Mouse (Mus musculus) spleen, adult 2 months (tissue): Measurements from ENCODE around the gene Mef2c. TPM values are rescaled to one million over a fixed set of nuclear protein-coding genes. Genes with fewer than 3 reads are reported as not detected.

Experiments used
- DNase-seq, 2 experiments: peaks; one replicate each; pipeline versions ENCODE4 v3.0.0 to v3.0.0-alpha.2; 2012 to 2021; ENCODE audit warnings: low spot score in 2 of 2, low read depth in 1 of 2
- H3K27ac ChIP-seq: fragments of 200-500 bp; 2 replicates; pipeline ENCODE4 v1.5.1; 2012; ENCODE audit warnings: low read length, inconsistent platforms; ENCODE audit not compliant: insufficient read depth
- H3K27me3 ChIP-seq: fragments of 200-500 bp; 2 replicates; pipeline ENCODE4 v1.6.1; 2012; ENCODE audit warnings: mild to moderate bottlenecking, moderate library complexity, low read length, inconsistent platforms; ENCODE audit not compliant: control insufficient read depth, insufficient read depth
- H3K36me3 ChIP-seq: fragments of 200-500 bp; 2 replicates; pipeline ENCODE4 v1.6.1; 2012; ENCODE audit warnings: mild to moderate bottlenecking, low read length, inconsistent platforms; ENCODE audit not compliant: control insufficient read depth, insufficient read depth
- H3K4me1 ChIP-seq: fragments of 200-500 bp; 2 replicates; pipeline ENCODE4 v1.6.1; 2011; ENCODE audit warnings: inconsistent platforms; ENCODE audit not compliant: control insufficient read depth, insufficient read depth, insufficient read length
- H3K4me3 ChIP-seq: fragments of 200-500 bp; 2 replicates; pipeline ENCODE4 v1.5.1; 2011; ENCODE audit warnings: mild to moderate bottlenecking, inconsistent platforms; ENCODE audit not compliant: insufficient read depth, insufficient read length; ENCODE audit errors: extremely low read depth
- CTCF ChIP-seq: fragments of 200-500 bp; IDR thresholded peaks from 2 replicates; pipeline ENCODE4 v1.5.1; 2011; ENCODE audit warnings: mild to moderate bottlenecking, inconsistent platforms; ENCODE audit not compliant: insufficient read depth, insufficient read length, insufficient replicate concordance; ENCODE audit errors: extremely low read depth
- POLR2A ChIP-seq: fragments of 200-500 bp; IDR thresholded peaks from 2 replicates; pipeline ENCODE4 v1.6.1; 2011; ENCODE audit warnings: low read depth, low read length, inconsistent platforms
- WGBS: fragments of 180-500 bp; shearing (Covaris S2); methylation state at CpG from one replicate; pipeline ENCODE4 v1.1.7; 2018; 5-methylcytosine and 5-hydroxymethylcytosine counted together
- polyA plus RNA-seq: library from polyadenylated mRNA; depleted of rRNA; stranded (reverse); fragments of >200 nt; gene quantifications from 2 replicates; pipeline ENCODE4 v1.2.3, GENCODE M21; 2012; rRNA removed

The Mef2c gene
- polyA plus RNA-seq: 59.4 and 99.8 TPM in 2 replicates

DNA sequence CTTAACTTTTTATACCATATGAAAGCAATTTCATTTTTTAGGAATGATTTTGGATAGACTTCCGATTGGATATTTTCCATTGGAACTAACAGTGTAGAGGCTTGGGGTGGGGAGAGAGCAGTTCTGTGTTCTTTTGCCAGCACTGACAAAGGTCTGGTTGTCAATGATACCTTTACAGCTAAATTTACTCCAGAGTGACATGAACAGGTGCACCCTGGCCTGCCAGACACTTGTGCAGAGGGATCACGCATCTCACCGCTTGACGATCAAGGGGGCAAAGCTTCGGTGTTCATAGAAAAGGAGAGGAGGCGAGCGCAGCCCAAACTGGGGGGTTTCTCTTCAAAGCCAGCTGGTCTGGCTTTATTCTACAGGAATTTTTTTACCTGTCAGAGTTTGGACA is at the start of gene Mef2c:
Mef2c (plus strand) TSS at position 116 of the 400 bp plus-strand sequence.
- 94% methylated on average over 7 of the region's 7 CpGs for WGBS
- Histone ChIP-seq H3K27ac (no peak within 1 kb of the TSS), H3K27me3 (no peaks in the 10 kb centered on the region), H3K4me3 (no peak within 1 kb of the TSS), H3K4me1 (no peaks in the 10 kb centered on the region), H3K36me3 (no peaks in the 10 kb centered on the region)
- no peak for DNase-seq
- no peak for TF ChIP-seq POLR2A
- no peak for TF ChIP-seq CTCF

DNA sequence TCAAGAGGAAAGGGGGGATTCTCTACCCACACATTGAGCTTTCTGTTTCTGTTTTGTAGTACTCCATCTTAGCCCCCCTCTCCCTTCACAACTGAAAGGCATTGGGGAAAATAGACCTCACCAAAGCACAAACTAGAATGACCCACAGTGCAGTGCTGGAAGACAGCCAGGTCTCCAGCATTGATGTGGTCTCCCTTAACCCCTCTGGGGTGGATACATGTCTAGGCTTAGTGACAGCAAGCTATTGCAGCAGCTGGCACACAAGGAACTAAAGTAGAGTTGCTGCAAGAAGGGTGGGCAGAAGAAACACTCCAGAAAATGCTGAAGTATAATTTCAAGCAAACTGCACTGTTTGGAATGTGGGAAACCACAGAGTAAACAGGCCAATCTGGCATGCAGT is 45.1 kb upstream of the Mef2c start:
- H3K36me3 ChIP-seq: no peaks in the 10 kb centered on the region
- no peak overlapping the region for H3K27ac ChIP-seq
- H3K27me3 ChIP-seq: no peaks in the 10 kb centered on the region
- no peak overlapping the region for H3K4me3 ChIP-seq
- no peaks in the 10 kb centered on the region for H3K4me1 ChIP-seq
- DNase-seq: no peak
- TF ChIP-seq POLR2A (no peak), CTCF (no peak)

DNA sequence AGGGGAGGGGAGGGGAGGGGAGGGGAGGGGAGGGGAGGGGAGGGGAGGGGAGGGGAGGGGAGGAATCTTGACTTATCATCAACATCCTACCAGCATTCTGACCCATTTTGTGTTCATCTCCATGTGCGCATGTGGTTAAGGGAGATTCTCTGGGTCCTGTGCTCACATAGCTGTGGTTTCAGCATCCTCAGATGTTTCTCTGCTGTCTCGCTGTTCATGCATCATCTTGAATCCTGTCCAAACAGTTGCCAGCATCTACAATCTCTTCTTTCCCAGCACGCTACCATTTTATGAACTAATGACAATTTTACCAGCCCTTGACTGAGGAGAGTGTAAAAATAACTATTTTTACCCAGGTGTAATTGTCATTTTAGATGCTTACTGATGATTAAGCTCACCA is 44.2 kb upstream of the Mef2c start:
- Histone ChIP-seq H3K4me3 (no peak overlapping the region), H3K27me3 (no peaks in the 10 kb centered on the region), H3K36me3 (no peaks in the 10 kb centered on the region), H3K27ac (no peak overlapping the region), H3K4me1 (no peaks in the 10 kb centered on the region)
- TF ChIP-seq POLR2A: no peak
- no peak for TF ChIP-seq CTCF
- WGBS: 85% methylated on average over 3 of the region's 3 CpGs
- DNase-seq: no peak

DNA sequence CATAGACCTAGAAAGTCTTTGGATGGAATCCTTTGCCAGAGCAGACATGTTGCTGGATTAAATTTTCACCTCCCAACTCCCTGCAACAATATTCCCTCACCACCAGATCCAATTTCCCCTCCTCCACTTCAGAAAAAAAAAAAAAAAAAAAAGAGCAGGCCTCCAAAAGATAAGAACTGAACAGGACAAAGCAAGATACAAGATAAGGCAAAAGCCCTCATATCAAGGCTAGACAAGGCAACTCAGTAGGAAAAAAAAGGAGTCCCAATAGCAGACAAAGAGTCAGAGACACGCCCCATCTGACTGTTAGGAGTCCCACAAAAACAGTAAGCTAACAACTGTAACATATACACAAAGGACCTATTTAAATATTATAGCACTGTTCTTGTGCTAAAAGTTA is 43.2 kb upstream of the Mef2c start:
- no peaks in the 10 kb centered on the region for H3K36me3 ChIP-seq
- H3K4me1 ChIP-seq: no peaks in the 10 kb centered on the region
- H3K27ac ChIP-seq: no peak overlapping the region
- no peak for TF ChIP-seq CTCF
- TF ChIP-seq POLR2A: no peak
- H3K4me3 ChIP-seq: no peak overlapping the region; the same call in 1 of the 2 replicates
- 83% methylated on average over 1 of the region's 1 CpGs for WGBS
- DNase-seq: no peak
- no peaks in the 10 kb centered on the region for H3K27me3 ChIP-seq

DNA sequence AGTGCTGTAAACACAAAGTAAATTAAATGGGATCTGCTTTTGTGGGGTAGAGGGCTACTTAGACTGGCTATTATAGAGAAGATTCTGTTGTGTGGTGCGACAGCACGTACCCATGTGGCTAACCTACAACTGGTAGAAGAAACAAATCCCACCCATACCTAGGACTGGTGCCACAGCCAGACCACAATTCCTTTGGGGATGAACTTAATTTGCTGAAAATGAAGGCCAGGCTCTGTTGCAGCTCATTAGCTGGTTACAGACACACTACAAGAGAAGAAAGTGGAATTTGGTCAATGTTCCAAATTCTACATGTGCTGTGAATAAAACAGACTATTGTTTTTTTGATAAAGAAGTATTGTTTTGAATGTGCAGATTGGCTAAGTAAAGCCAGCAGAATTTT is 42.3 kb upstream of the Mef2c start:
- TF ChIP-seq CTCF: no peak
- TF ChIP-seq POLR2A: no peak
- Histone ChIP-seq H3K4me3 (no peak overlapping the region), H3K27me3 (no peaks in the 10 kb centered on the region), H3K4me1 (no peaks in the 10 kb centered on the region), H3K27ac (no peak overlapping the region), H3K36me3 (no peaks in the 10 kb centered on the region)
- WGBS: 85% methylated on average over 2 of the region's 2 CpGs
- DNase-seq: no peak

DNA sequence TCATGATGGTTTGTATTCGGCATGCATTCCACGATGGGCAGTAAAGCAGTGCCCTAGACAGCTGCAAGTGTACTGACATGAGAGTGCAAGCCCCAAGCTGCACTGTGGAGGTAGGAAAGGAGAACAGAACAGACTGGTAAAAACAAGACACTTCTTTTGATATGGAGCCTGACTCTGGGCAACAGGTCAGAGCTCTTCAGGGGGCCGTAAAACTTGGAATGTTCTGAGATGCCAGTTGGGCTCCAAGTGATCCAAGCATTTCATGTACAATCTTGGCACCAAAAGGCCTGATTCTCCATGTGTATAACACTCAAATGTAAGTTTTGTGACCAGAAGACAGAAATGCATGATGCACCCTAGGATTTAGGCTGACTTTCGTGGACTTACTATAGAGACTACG is 37.1 kb upstream of the Mef2c start:
- no peak for DNase-seq
- H3K27ac ChIP-seq: no peak overlapping the region
- 94% methylated on average over 5 of the region's 5 CpGs for WGBS
- H3K27me3 ChIP-seq: no peaks in the 10 kb centered on the region
- H3K4me1 ChIP-seq: no peaks in the 10 kb centered on the region
- TF ChIP-seq POLR2A: no peak
- TF ChIP-seq CTCF: no peak
- H3K4me3 ChIP-seq: no peak overlapping the region
- H3K36me3 ChIP-seq: no peaks in the 10 kb centered on the region

DNA sequence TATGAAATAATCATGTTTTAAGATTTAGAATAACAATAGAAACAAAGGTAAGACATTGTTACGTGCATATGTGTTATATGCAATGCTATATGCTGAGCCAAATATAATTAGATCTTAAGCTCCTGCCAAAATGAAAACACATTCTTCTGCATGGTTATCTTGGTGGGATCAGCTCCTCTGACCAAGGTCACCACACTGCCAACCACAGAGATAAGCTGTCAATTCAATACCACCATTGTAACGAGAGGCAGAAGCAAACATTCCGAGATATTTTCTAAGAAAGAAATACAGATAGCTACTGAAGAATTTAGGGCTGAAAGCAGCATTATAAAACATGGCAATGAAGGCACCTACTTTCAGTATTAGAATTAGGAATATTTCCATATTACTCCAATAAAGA is 35.0 kb upstream of the Mef2c start:
- no peak for TF ChIP-seq POLR2A
- no peak for TF ChIP-seq CTCF
- no peaks in the 10 kb centered on the region for H3K4me1 ChIP-seq
- H3K4me3 ChIP-seq: no peak overlapping the region
- no peaks in the 10 kb centered on the region for H3K27me3 ChIP-seq
- WGBS: 62% methylated on average over 3 of the region's 3 CpGs
- no peaks in the 10 kb centered on the region for H3K36me3 ChIP-seq
- H3K27ac ChIP-seq: no peak overlapping the region
- no peak for DNase-seq
